Mouse (Mus musculus) cerebellum, postnatal 14 days (tissue): Measurements from ENCODE around the gene Hmcn1.

Experiments
- DNase-seq, 2 experiments: peaks; one replicate each; pipeline ENCODE4 v3.0.0; 2021; ENCODE audit warnings: mixed read lengths in 2 of 2

Gene Hmcn1

GRCm38 (mm10) chr1:150993162-150994064 lies at the start of gene Hmcn1:
Hmcn1 (minus strand) TSS chr1:150993435.
- peak; percentile 18 to 20 for DNase-seq

DNA sequence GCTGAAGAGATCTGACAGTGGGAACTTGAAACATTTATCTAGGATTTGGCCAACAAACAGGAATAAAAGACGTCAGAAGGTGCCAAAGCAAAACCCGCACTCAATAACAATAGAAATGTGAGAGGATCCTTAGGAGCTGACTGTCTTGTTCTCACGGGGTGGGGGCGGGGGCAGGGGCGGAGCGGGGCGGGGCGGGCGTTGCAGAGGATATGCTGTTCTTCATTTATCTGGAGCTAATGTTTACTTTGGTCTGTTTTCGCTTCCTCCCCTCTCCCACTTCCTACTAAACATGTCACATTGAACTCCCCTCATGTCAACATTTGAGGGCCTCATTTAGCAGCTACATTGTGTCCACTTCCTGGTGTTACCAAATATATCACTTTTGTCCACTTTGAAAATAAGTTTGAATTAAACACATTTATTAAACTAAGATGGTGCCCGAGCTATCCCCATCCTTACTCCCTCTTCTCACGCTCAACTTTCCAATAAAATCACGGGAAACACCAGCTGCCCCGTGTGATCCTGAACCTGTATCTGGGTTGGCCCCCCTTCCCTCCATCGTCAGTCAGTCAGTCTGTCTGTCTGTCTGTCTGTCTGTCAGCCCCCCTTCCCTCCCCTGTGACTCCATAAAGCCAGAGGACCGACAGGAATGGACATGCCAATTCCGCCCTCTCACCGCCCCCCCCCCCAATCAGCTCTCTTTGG lies 47.9 kb upstream of the Hmcn1 start:
- DNase-seq: no peak

GRCm38 (mm10) chr1:151040290-151040689 lies 47.1 kb upstream of the Hmcn1 start:
- DNase-seq: no peak

- no peak for DNase-seq
Observed at GRCm38 (mm10) chr1:151039189-151039588, 46.0 kb upstream of the Hmcn1 start.

GRCm38 (mm10) chr1:151038566-151038965 lies 45.3 kb upstream of the Hmcn1 start:
- no peak for DNase-seq

DNA sequence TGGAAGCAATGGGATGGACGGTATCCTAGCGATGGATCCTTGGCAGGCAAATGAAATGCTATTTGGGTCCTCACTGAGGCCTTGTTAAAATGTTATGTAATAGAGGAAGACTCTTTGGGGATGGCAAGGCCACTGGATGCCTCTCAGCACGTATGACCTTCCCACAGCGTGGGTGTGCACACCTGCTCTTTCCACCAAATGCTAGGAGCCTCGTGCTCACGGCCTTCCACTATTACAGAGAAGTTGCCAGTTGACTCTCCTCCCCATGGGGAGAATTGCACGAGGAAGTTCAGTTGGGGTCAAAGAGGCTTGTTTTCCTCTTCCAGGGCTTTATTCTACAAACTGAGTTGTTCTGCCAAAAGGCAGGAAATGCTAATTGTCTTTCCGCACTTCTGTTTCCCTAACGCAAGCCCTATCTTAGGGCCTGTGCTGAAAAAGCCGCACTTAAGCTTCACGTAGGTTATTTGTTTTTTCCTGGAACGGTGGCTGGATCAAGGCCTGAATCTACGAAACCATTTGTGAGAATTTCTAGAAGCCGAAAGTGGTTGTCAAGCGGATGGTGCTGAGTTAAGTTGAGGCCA lies 43.3 kb upstream of the Hmcn1 start:
- no peak for DNase-seq

GRCm38 (mm10) chr1:151035766-151036165 lies 42.5 kb upstream of the Hmcn1 start:
- DNase-seq: no peak

- DNase-seq: peak; percentile 70 to 80
Observed at GRCm38 (mm10) chr1:151034993-151035592, 41.9 kb upstream of the Hmcn1 start.

- no peak for DNase-seq
Observed at GRCm38 (mm10) chr1:151033291-151033690, 40.1 kb upstream of the Hmcn1 start.

GRCm38 (mm10) chr1:151031581-151031980 lies 38.3 kb upstream of the Hmcn1 start:
- no peak for DNase-seq

GRCm38 (mm10) chr1:151031086-151031485 lies 37.9 kb upstream of the Hmcn1 start:
- no peak for DNase-seq

GRCm38 (mm10) chr1:151025049-151025773 lies 32.0 kb upstream of the Hmcn1 start:
- DNase-seq: no peak

- peak; percentile 28 to 33 for DNase-seq
Observed at GRCm38 (mm10) chr1:151019273-151019890, 26.1 kb upstream of the Hmcn1 start.

GRCm38 (mm10) chr1:151011056-151011455 lies 17.8 kb upstream of the Hmcn1 start:
- DNase-seq: peak; percentile 71 to 85

- peak; percentile 86 to 87 for DNase-seq
Observed at GRCm38 (mm10) chr1:151009115-151009797, 16.0 kb upstream of the Hmcn1 start.

- DNase-seq: no peak
Observed at GRCm38 (mm10) chr1:151007747-151008146, 14.5 kb upstream of the Hmcn1 start.

GRCm38 (mm10) chr1:151004007-151004406 lies 10.8 kb upstream of the Hmcn1 start:
- no peak for DNase-seq

- DNase-seq: no peak
Observed at GRCm38 (mm10) chr1:151001868-151002428, 8.7 kb upstream of the Hmcn1 start.

GRCm38 (mm10) chr1:151000714-151001113 lies 7.5 kb upstream of the Hmcn1 start:
- DNase-seq: no peak

DNA sequence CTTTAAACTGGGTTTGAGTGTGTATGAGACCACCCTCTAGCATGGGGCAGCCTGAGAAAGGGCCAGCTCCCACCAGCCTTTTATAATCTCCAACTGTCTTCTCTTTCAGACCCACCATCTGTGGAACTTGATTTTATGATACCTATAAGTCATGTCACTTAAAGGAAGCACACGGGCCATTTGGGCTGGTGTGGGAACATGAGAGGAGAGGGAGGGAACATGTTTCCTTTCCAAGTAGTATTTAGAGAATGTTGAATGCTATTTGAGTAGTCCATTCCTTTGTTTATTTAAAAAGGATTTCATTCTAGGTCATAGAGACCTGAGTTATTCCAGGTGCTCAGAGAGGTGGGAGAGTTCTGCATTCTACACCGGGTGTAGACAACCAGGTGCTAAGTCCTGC lies 1.4 kb upstream of the Hmcn1 start:
- DNase-seq: no peak

DNA sequence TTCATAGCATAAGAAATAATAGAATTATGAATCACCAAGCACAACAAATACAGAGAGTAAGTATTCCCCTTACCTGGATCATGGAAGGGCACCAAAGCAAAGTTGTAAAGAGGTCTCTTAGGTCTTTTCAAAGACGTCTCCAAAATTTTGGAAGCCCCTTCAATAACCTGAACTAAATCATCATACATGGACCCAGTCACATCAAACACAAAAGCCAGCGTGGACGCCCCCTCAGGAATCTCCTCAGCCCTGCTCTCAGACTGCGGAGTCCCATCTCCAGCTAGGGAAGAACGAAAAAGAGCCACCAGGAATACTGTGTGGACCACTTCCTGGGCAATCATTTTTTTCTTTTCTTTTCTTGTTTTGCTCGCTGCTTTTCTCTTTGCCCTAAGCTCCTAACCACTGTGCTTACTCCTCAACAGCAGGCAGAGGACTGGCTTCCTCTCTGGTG lies 499 bp downstream of the Hmcn1 start:
- DNase-seq: no peak
